14 mouse cellular contexts compared by ENCODE assay signal in genomic region chr17:42188531-42188930, GRCm38 (mm10).
"Had no signal": no experiment of that assay in that cellular context is flagged by ENCODE, and none has a peak within 500 bp of the region (broad histone marks: within the 10 kb centered on the region; RNA-seq: fewer than 3 reads in every experiment).

No protein-coding gene starts in this region.

- DNase-seq: cerebellum, adult 8-10 months; cerebellum, adult 9-10 months; cerebellum, postnatal 25 days; cerebellum, postnatal 36 days; embryo, embryonic 11 days; forebrain, postnatal 0 days; gastrocnemius, adult 2 months; gastrocnemius, postnatal 10 days; gastrocnemius, postnatal 14 days; gastrocnemius, postnatal 25 days; gastrocnemius, postnatal 36 days; heart, adult 11 months; heart, adult 18-20 months; heart, adult 2 months had no signal
